Mouse (Mus musculus) G1E-ER4 (cell line): ENCODE data around the gene Ikzf1. TPM values are rescaled to one million over a fixed set of nuclear protein-coding genes. Genes with fewer than 3 reads are reported as not detected.

Source experiments
- GATA1 ChIP-seq: IDR thresholded peaks from one replicate; pipeline ENCODE4 v1.8.0; 2012; ENCODE audit warnings: low read length, inconsistent platforms
- polyA plus RNA-seq: library from polyadenylated mRNA; stranded (reverse); fragments of >175 nt; gene quantifications from 2 replicates; pipeline ENCODE4 v1.2.3, GENCODE M21; 2012

Ikzf1 gene
- polyA plus RNA-seq, 1 experiment = 216 TPM

DNA sequence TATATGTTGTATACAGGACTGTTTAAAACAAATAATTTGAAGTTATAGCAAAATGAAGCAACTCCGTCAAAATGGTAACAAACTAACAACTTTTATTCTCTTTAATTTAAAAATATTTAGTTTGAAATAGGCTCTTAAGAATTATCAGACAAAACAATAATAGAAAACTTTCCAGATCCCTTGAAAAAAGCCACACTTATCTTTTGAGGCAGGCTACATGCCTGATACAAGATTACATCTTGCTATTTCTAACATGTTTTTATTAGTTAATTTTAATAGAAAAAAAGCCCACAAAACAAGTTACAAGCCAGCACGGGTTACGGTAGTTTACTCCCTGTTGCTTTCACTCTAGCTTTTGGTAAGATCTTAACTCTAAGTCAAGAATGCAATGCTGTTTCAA lies 115.5 kb downstream of the Ikzf1 start:
- no peak for TF ChIP-seq GATA1

DNA sequence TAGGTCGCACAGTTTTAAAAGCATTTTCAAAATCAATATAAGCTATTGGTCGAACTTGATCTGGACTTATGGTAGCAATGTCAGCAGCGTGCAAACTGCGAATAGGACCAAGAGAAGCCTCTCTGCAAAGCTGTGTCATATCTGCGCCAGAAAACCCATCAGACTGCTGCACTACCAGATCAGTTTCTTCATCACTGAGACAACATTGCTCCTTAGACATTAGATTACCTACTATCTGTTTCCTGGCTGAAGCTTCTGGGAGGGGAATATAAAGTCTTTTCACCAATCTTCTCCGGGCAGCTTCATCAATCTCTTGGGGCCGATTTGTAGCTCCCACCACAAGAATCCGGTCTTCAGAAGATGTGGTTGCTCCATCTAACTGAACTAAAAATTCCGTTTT lies 116.3 kb downstream of the Ikzf1 start:
- peak; percentile 95 for TF ChIP-seq GATA1

GRCm38 (mm10) chr11:11804421-11804820 lies 119.6 kb downstream of the Ikzf1 start:
- no peak for TF ChIP-seq GATA1

GRCm38 (mm10) chr11:11805951-11806350 lies 121.1 kb downstream of the Ikzf1 start:
- TF ChIP-seq GATA1 = no peak

GRCm38 (mm10) chr11:11808035-11808819 lies 123.4 kb downstream of the Ikzf1 start:
- TF ChIP-seq GATA1 = no peak

- TF ChIP-seq GATA1 = no peak
These were observed 124.1 kb downstream of the Ikzf1 start, which contains the start of gene Fignl1 for GRCm38 (mm10) chr11:11808820-11809403. Fignl1 (minus strand) TSS chr11:11808962.

GRCm38 (mm10) chr11:11809404-11810175 lies 124.8 kb downstream of the Ikzf1 start:
- TF ChIP-seq GATA1 = no peak

GRCm38 (mm10) chr11:11811906-11812480 lies 127.2 kb downstream of the Ikzf1 start:
- peak; percentile 34 for TF ChIP-seq GATA1

GRCm38 (mm10) chr11:11815737-11816136 lies 130.9 kb downstream of the Ikzf1 start:
- peak; percentile 37 for TF ChIP-seq GATA1

DNA sequence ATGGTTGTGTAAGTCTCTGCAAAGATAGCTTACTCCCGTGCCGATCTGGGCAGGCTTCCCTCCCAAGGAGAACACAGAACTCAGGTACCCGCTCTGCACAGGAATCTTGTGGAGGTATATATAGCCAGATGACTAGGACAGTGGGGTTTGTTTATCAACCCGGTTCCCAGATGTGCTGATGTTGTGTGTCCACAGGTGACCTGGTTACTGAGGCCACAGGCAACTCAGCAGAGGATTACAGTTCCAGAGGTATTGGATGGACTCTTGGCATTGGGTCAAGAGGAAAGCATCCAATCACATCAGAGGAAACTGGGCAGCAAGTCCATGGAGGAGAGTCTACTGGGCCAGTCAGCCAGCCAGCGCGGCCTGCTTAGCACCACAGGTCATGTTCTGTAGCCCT lies 134.0 kb downstream of the Ikzf1 start:
- TF ChIP-seq GATA1 = no peak

DNA sequence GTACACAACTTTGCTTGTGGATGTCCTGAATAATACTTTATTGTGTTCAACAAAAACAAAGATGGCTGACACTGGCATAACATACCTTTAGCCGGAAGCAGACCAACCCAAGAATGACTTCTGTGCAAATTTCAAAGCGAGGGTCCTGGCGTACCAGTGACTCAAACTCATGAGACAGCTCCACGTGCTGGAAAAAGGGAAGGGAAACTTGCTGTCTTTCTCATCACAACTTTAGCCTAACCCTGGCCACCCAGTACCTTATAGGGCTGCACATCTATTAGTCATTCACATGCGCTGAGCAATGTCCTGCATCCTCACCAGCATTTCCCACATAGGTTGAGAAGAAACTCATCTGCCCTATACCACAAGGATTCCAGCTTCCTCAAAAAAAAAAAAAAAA lies 134.4 kb downstream of the Ikzf1 start:
- no peak for TF ChIP-seq GATA1

GRCm38 (mm10) chr11:11820251-11820650 lies 135.4 kb downstream of the Ikzf1 start:
- TF ChIP-seq GATA1 = no peak

- TF ChIP-seq GATA1 = no peak
These were observed 135.9 kb downstream of the Ikzf1 start for GRCm38 (mm10) chr11:11820737-11821136.

DNA sequence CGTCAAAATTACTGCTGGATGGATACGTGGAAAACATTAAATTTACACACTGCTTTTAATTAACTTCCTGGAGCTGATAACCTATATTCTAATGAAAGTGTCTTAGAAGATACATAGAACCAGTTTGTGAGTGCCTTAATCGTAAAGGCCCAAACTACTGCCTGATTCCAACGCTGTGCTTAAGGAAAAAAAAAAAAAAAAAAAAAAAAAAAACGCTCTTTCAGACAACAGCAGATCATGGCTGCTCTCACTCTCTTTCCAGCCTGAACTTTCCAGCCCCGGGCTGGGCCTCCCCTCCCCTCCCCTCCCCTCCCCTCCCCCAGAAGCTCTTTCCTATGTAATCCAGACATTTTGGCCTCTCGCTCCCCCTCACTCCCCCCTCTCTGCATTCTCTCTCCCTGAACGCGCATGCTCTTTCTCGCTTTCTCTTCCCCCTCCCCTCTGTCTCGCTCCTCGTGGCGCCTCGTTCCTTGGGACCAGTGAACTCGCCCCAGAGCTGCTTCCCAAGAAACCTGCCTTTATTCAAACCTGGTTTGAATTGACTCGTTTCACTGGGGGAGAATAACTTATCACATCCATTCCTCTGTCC lies 136.7 kb downstream of the Ikzf1 start:
- TF ChIP-seq GATA1 = no peak

Other genes starting within 250 kb of the Ikzf1 start
- gene Spata48, start 222.9 kb upstream of the Ikzf1 start, polyA plus RNA-seq = 6.2 and 6.8 TPM in 2 replicates
- 0.21 and 0.53 TPM in 2 replicates for gene Zpbp, start 222.6 kb upstream of the Ikzf1 start, polyA plus RNA-seq
- gene 4930512M02Rik, start 57.2 kb upstream of the Ikzf1 start, polyA plus RNA-seq = not detected in 2 replicates
- 1.1 and 2.5 TPM in 2 replicates for gene Fignl1, start 124.0 kb downstream of the Ikzf1 start, polyA plus RNA-seq
- 0.21 and 0.48 TPM in 2 replicates for gene Ddc, start 213.1 kb downstream of the Ikzf1 start, polyA plus RNA-seq